Mouse (Mus musculus) liver, embryonic 15.5 days (tissue): ENCODE results near the gene Mctp1. TPM values are rescaled to one million over a fixed set of nuclear protein-coding genes. Genes with fewer than 3 reads are reported as not detected.

Source experiments
- ATAC-seq: fragments of 200-750 bp; cut with Nextera tagmentation; 2 replicates; pipeline ENCODE4 v1.8.0; 2017; ENCODE audit warnings: moderate number of reproducible peaks, mild to moderate bottlenecking, moderate library complexity; ENCODE audit not compliant: insufficient read depth
- H3K27ac ChIP-seq: fragments of 300-500 bp; sonication (generic); replicated peaks from 2 replicates; pipeline ENCODE4 v1.5.1; 2015; ENCODE audit warnings: mild to moderate bottlenecking, inconsistent platforms
- H3K27me3 ChIP-seq: fragments of 300-500 bp; sonication (generic); 2 replicates; pipeline ENCODE4 v1.6.1; 2015; ENCODE audit warnings: mild to moderate bottlenecking, inconsistent platforms
- H3K36me3 ChIP-seq: fragments of 300-500 bp; sonication (generic); replicated peaks from 2 replicates; pipeline ENCODE4 v1.6.1; 2015; ENCODE audit warnings: moderate library complexity, mild to moderate bottlenecking, inconsistent platforms
- H3K4me1 ChIP-seq: fragments of 300-500 bp; sonication (generic); replicated peaks from 2 replicates; pipeline ENCODE4 v1.6.1; 2015; ENCODE audit warnings: inconsistent platforms
- H3K4me2 ChIP-seq: fragments of 300-500 bp; sonication (generic); 2 replicates; pipeline ENCODE4 v1.6.1; 2015; ENCODE audit warnings: moderate library complexity, mild to moderate bottlenecking, inconsistent platforms
- H3K4me3 ChIP-seq: fragments of 300-500 bp; sonication (generic); replicated peaks from 2 replicates; pipeline ENCODE4 v1.5.1; 2015; ENCODE audit warnings: mild to moderate bottlenecking, inconsistent platforms
- H3K9ac ChIP-seq: fragments of 300-500 bp; sonication (generic); 2 replicates; pipeline ENCODE4 v1.6.1; 2015; ENCODE audit warnings: moderate library complexity, mild to moderate bottlenecking, inconsistent platforms
- H3K9me3 ChIP-seq: fragments of 300-500 bp; sonication (generic); replicated peaks from 2 replicates; pipeline ENCODE4 v1.6.1; 2016; ENCODE audit warnings: inconsistent platforms
- WGBS: fragments of 180-500 bp; shearing (Covaris S2); methylation state at CpG from one replicate; pipeline ENCODE4 v1.1.7; 2015; ENCODE audit warnings: mixed read lengths; ENCODE audit not compliant: insufficient replicate concordance; 5-methylcytosine and 5-hydroxymethylcytosine counted together
- polyA plus RNA-seq: library from polyadenylated mRNA; unstranded; fragments of >200 nt; fragmentation: Nextera tagmentation; extraction: Ambion mirVana; gene quantifications from 2 replicates; pipeline ENCODE4 v1.2.1, GENCODE M21; 2015

Mctp1 gene
- polyA plus RNA-seq, 1 experiment from 2014 or later, result 2.2 TPM

DNA sequence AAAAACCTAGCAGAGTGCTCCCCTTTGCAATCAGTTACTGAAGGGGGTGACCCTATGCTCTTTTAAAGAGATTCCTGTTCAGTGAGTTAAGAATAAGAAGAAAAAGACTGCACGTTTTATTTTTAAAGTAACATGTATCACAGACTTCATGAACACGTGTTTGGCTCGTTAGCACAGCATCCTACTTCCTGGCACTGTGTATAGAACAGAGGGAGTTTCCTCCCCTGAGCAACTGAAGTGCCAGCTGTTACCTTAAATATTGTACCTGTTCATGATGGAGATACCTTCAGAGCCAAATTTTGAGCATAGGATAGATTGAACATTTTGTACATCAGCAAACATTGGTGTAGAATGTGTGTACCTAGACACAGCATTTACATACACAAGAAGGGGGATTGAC, 494.7 kb downstream of the Mctp1 start:
- H3K9me3 ChIP-seq, result no peaks in the 10 kb centered on the region
- no peaks in the 10 kb centered on the region for H3K36me3 ChIP-seq
- ATAC-seq, result no peak
- no peaks in the 10 kb centered on the region for H3K27me3 ChIP-seq
- H3K4me1 ChIP-seq, result no peaks in the 10 kb centered on the region
- no peak overlapping the region for H3K27ac ChIP-seq
- WGBS, result 43% methylated on average over 3 of the region's 3 CpGs
- H3K9ac ChIP-seq, result no peak overlapping the region
- no peak overlapping the region for H3K4me2 ChIP-seq
- no peak overlapping the region for H3K4me3 ChIP-seq

DNA sequence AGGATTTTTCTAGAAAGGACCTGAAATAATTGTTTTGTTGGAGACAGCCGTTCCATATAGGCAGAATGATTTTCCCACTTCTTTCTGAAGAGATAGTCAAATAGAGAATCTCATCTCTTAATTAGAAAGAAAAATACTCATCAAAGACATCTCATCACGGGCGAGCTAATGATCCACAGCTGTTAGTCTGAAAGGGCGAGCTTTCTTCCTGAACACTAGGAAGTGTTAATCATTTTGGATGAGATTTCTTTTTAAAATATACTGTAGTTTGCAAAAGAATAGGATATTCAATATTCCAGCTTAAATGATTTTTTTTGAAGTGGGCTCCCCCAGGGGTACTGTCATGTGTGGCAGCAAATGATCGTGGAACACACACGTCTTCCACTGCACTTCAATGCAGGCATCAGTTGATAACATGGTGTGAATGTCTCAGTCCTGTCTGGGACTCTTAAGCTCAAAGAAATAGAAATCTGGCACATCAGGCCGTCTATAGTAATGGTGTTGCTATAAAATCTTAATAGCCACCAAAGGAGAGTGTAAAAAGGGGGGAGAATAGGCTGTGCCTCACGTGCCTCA, 500.3 kb downstream of the Mctp1 start:
- Histone ChIP-seq H3K27ac (no peak overlapping the region), H3K27me3 (no peaks in the 10 kb centered on the region), H3K36me3 (no peaks in the 10 kb centered on the region), H3K9me3 (no peaks in the 10 kb centered on the region), H3K4me3 (no peak overlapping the region), H3K9ac (no peak overlapping the region), H3K4me1 (no peaks in the 10 kb centered on the region), H3K4me2 (no peak overlapping the region)
- ATAC-seq, result no peak
- 58% methylated on average over 8 of the region's 8 CpGs for whole genome bisulfite sequencing

GRCm38 (mm10) chr13:76892987-76893386, 508.7 kb downstream of the Mctp1 start:
- no peak for ATAC-seq

DNA sequence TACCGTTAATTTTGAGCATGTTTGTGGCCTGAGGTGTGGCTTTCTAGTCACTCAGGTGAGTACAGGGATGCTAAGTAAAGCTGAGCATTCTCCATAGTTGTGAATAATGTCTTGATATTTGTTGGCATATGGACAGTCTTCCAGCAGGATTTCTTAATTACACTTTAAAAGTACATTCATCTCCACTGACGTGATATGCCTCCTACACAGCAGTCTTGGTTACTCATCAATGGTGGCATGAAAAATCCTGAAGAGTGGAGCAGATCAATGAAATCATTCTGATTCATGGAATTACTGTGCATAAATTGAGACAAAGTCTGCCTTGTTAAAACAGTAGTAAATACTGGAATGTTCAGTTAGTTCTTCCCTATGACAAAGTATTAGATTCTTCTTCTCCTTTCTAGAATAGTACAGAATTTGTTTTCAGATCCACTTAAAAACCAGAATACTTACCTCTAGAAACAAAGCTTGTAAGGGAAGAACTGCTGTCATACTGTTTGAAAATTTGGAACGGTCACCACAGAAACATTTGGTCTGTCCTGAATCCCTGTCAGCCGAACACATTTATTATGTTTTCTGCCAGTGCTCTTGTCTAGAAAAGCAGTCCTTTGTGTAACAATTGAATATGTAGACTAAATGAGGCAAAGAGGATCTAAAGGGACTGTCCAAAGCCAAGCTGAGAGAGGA, 511.6 kb downstream of the Mctp1 start:
- no peaks in the 10 kb centered on the region for H3K9me3 ChIP-seq
- no peaks in the 10 kb centered on the region for H3K27me3 ChIP-seq
- H3K4me3 ChIP-seq, result no peak overlapping the region
- no peak overlapping the region for H3K27ac ChIP-seq
- H3K36me3 ChIP-seq, result no peaks in the 10 kb centered on the region
- H3K9ac ChIP-seq, result no peak overlapping the region
- no peak for ATAC-seq
- no peaks in the 10 kb centered on the region for H3K4me1 ChIP-seq
- WGBS, result 62% methylated on average over 4 of the region's 4 CpGs
- no peak overlapping the region for H3K4me2 ChIP-seq

More at GRCm38 (mm10) chr13:76892987-76893386, 508.7 kb downstream of the Mctp1 start:
- no peak overlapping the region for H3K4me2 ChIP-seq
- no peaks in the 10 kb centered on the region for H3K4me1 ChIP-seq
- H3K27ac ChIP-seq, result no peak overlapping the region
- H3K4me3 ChIP-seq, result no peak overlapping the region
- H3K27me3 ChIP-seq, result no peaks in the 10 kb centered on the region
- no peak overlapping the region for H3K9ac ChIP-seq
- H3K9me3 ChIP-seq, result no peaks in the 10 kb centered on the region
- H3K36me3 ChIP-seq, result no peaks in the 10 kb centered on the region

GRCm38 (mm10) chr13:76896457-76896790, 512.1 kb downstream of the Mctp1 start:
- ATAC-seq, result no peak
- WGBS, result 39% methylated on average over 1 of the region's 1 CpGs
- H3K9me3 ChIP-seq, result no peaks in the 10 kb centered on the region

GRCm38 (mm10) chr13:76918321-76918720, 534.0 kb downstream of the Mctp1 start:
- no peak overlapping the region for H3K4me2 ChIP-seq
- 78% methylated on average over 1 of the region's 1 CpGs for WGBS
- H3K4me3 ChIP-seq, result no peak overlapping the region
- H3K27me3 ChIP-seq, result no peaks in the 10 kb centered on the region
- H3K36me3 ChIP-seq, result no peaks in the 10 kb centered on the region
- H3K4me1 ChIP-seq, result no peaks in the 10 kb centered on the region
- H3K27ac ChIP-seq, result no peak overlapping the region
- no peaks in the 10 kb centered on the region for H3K9me3 ChIP-seq
- no peak for ATAC-seq
- H3K9ac ChIP-seq, result no peak overlapping the region

More at GRCm38 (mm10) chr13:76896457-76896790, 512.1 kb downstream of the Mctp1 start:
- no peaks in the 10 kb centered on the region for H3K4me1 ChIP-seq
- H3K4me3 ChIP-seq, result no peak overlapping the region
- no peak overlapping the region for H3K9ac ChIP-seq
- no peaks in the 10 kb centered on the region for H3K36me3 ChIP-seq
- no peak overlapping the region for H3K4me2 ChIP-seq
- no peaks in the 10 kb centered on the region for H3K27me3 ChIP-seq
- H3K27ac ChIP-seq, result no peak overlapping the region

DNA sequence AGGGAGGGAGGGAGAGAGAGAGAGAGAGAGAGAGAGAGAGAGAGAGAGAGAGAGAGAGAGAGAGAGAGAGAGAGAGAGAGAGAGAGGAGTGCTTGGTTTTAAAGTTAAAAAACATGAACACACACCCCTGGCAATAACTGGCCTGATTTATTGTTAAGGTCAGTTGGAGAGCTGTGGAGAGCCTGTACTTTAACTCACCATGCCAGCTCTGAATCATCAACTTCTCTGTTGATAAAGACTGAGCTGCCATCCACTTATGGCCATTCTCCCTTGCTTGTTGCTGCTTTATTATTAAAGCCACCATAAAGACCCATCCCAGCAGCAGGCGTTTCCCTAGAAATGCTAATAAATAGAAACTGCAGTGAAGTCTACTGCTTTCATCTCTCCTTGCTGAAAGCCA, 542.5 kb downstream of the Mctp1 start:
- Histone ChIP-seq H3K9ac (no peak overlapping the region), H3K27me3 (no peaks in the 10 kb centered on the region), H3K4me2 (no peak overlapping the region), H3K27ac (no peak overlapping the region), H3K36me3 (no peaks in the 10 kb centered on the region), H3K4me1 (no peaks in the 10 kb centered on the region), H3K9me3 (no peaks in the 10 kb centered on the region), H3K4me3 (no peak overlapping the region)
- ATAC-seq, result no peak
- WGBS, result 44% methylated on average over 1 of the region's 1 CpGs

DNA sequence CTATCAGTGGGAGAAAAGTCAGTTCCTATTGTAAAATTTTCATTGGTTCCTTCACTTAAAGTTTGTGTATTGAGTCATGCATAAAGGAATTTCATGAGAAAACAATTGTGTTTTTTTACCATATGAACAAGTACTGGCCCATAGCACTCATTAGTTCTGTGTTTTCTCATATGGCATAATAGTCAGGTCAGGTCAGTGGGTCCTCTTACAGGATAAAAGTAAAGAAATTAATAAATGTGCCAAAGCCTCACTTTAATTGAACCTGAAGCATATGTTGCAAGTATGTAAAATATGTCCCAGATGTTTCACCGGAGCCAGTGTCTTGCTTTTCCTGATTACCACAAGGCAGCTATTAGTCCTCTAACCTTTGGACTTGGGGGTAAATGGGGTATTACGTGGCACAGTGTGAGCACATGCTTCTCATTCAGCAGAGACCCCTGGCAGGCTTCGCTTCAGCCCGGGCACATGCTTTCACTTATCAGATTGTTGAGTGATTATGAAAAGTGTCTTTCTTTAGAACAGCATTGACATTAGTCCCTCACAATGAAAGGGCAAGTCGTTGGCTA, 543.6 kb downstream of the Mctp1 start:
- Histone ChIP-seq H3K27ac (no peak overlapping the region), H3K27me3 (no peaks in the 10 kb centered on the region), H3K4me3 (no peak overlapping the region), H3K36me3 (no peaks in the 10 kb centered on the region), H3K9ac (no peak overlapping the region), H3K9me3 (no peaks in the 10 kb centered on the region), H3K4me1 (no peaks in the 10 kb centered on the region), H3K4me2 (no peak overlapping the region)
- no peak for ATAC-seq
- WGBS, result 59% methylated on average over 5 of the region's 5 CpGs

GRCm38 (mm10) chr13:76929152-76929551, 544.8 kb downstream of the Mctp1 start:
- no peak overlapping the region for H3K9ac ChIP-seq
- no peak overlapping the region for H3K4me2 ChIP-seq
- H3K9me3 ChIP-seq, result no peaks in the 10 kb centered on the region
- 28% methylated on average over 3 of the region's 3 CpGs for WGBS
- H3K36me3 ChIP-seq, result no peaks in the 10 kb centered on the region
- no peak overlapping the region for H3K4me3 ChIP-seq
- ATAC-seq, result no peak
- H3K4me1 ChIP-seq, result no peaks in the 10 kb centered on the region
- no peaks in the 10 kb centered on the region for H3K27me3 ChIP-seq
- no peak overlapping the region for H3K27ac ChIP-seq

- ATAC-seq, result no peak
- no peak overlapping the region for H3K27ac ChIP-seq
- H3K4me3 ChIP-seq, result no peak overlapping the region
- 65% methylated on average over 5 of the region's 5 CpGs for WGBS
- H3K27me3 ChIP-seq, result no peaks in the 10 kb centered on the region
- no peak overlapping the region for H3K4me2 ChIP-seq
- H3K36me3 ChIP-seq, result no peaks in the 10 kb centered on the region
- no peaks in the 10 kb centered on the region for H3K4me1 ChIP-seq
- no peak overlapping the region for H3K9ac ChIP-seq
- H3K9me3 ChIP-seq, result no peaks in the 10 kb centered on the region
Measured at GRCm38 (mm10) chr13:76932933-76933332, 548.6 kb downstream of the Mctp1 start.

- Histone ChIP-seq H3K36me3 (no peaks in the 10 kb centered on the region), H3K27ac (no peak overlapping the region), H3K9ac (no peak overlapping the region), H3K4me1 (no peaks in the 10 kb centered on the region), H3K4me2 (no peak overlapping the region), H3K4me3 (no peak overlapping the region), H3K9me3 (no peaks in the 10 kb centered on the region), H3K27me3 (no peaks in the 10 kb centered on the region)
- no peak for ATAC-seq
Measured at GRCm38 (mm10) chr13:76949234-76949633, 564.9 kb downstream of the Mctp1 start.

DNA sequence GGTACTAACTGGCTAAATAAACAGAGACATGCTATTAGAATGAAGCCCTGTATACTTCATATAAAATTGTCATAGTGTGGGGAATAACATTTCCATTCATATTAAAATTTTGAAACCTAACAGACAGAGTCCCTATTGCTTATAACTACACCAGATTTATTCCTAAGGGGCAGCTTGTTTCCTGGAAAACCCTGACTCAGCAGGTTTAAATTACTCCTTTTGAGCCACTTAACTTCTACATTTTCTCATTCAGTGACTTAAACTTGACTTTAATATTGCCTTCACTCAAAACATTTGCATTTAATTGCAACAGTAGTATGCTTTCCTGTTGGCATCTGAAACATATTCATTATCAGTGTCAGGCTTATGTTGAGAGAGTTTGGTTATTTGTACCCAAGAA, 583.3 kb downstream of the Mctp1 start:
- Histone ChIP-seq H3K4me1 (no peaks in the 10 kb centered on the region), H3K36me3 (no peaks in the 10 kb centered on the region), H3K27ac (no peak overlapping the region), H3K9me3 (no peaks in the 10 kb centered on the region), H3K9ac (no peak overlapping the region), H3K4me3 (no peak overlapping the region), H3K4me2 (no peak overlapping the region), H3K27me3 (no peaks in the 10 kb centered on the region)
- no peak for ATAC-seq
